Mouse (Mus musculus) liver, embryonic 14.5 days (tissue): ENCODE measurements around the gene Vstm2a.

ENCODE experiments used
- CTCF ChIP-seq: IDR thresholded peaks from 2 replicates; pipeline ENCODE4 v1.5.1; 2016; ENCODE audit warnings: antibody characterized with exemption, low read depth, control low read depth
- EP300 ChIP-seq: IDR thresholded peaks from 2 replicates; pipeline ENCODE4 v1.6.1; 2016; ENCODE audit warnings: antibody characterized with exemption, low read depth

- TF ChIP-seq CTCF = no peak
- TF ChIP-seq EP300 = no peak
Observed at GRCm38 (mm10) chr11:16413077-16413644, 155.6 kb downstream of the Vstm2a start.
